Mouse (Mus musculus) CH12.LX (cell line): ENCODE data around the gene Nhsl2. TPM values are rescaled to one million over a fixed set of nuclear protein-coding genes. Genes with fewer than 3 reads are reported as not detected.

Experiments used
- DNase-seq: peaks from one replicate; pipeline ENCODE4 v3.0.0-alpha.2; 2013; ENCODE audit errors: extremely low read depth
- H3K27ac ChIP-seq: 2 replicates; pipeline ENCODE4 v1.5.1; 2012; ENCODE audit warnings: low read depth, mild to moderate bottlenecking, control low read depth, moderate library complexity; ENCODE audit not compliant: insufficient read depth
- H3K27me3 ChIP-seq: replicated peaks from 2 replicates; pipeline ENCODE3; 2012; ENCODE audit warnings: inconsistent platforms
- H3K36me3 ChIP-seq, 2 experiments: replicated peaks in 1 of 2; 2 replicates each; pipeline versions ENCODE3 to v1.6.1; 2012; ENCODE audit warnings: inconsistent platforms in 1 of 2, low read length in 1 of 2, mild to moderate bottlenecking in 1 of 2, mixed read lengths in 1 of 2, moderate library complexity in 1 of 2; ENCODE audit not compliant: control insufficient read depth in 1 of 2, insufficient read depth in 1 of 2
- H3K4me1 ChIP-seq, 2 experiments: 2 replicates each; pipeline ENCODE4 v1.6.1; 2012; ENCODE audit warnings: inconsistent platforms in 1 of 2, moderate library complexity in 1 of 2; ENCODE audit not compliant: insufficient read depth in 2 of 2, control insufficient read depth in 1 of 2
- H3K4me2 ChIP-seq: 2 replicates; pipeline ENCODE4 v1.6.1; 2012; ENCODE audit warnings: low read depth, mild to moderate bottlenecking, control low read depth; ENCODE audit not compliant: poor library complexity, insufficient read depth, severe bottlenecking
- H3K4me3 ChIP-seq, 3 experiments: fragments of 150-350 bp in 1 of 3; sonication (generic) in 1 of 3; replicated peaks in 1 of 3; 2 replicates each; pipeline versions ENCODE3 to v1.5.1; 2011 to 2012; ENCODE audit warnings: low read depth in 2 of 3, low read length in 2 of 3, mild to moderate bottlenecking in 2 of 3, moderate library complexity in 2 of 3, control low read depth in 1 of 3, improper control_type of control experiment in 1 of 3, inconsistent platforms in 1 of 3, mixed read lengths in 1 of 3; ENCODE audit not compliant: poor library complexity in 1 of 3
- H3K79me2 ChIP-seq: replicated peaks from 2 replicates; pipeline ENCODE4 v1.6.1; 2012; ENCODE audit warnings: mild to moderate bottlenecking, moderate library complexity; ENCODE audit not compliant: control insufficient read depth, poor library complexity, insufficient read depth, severe bottlenecking; ENCODE audit errors: extremely low read depth
- H3K9ac ChIP-seq: 2 replicates; pipeline ENCODE4 v1.6.1; 2012; ENCODE audit warnings: low read depth, mild to moderate bottlenecking, control low read depth, moderate library complexity; ENCODE audit not compliant: insufficient read depth
- H3K9me3 ChIP-seq: replicated peaks from 2 replicates; pipeline ENCODE3; 2012; ENCODE audit warnings: low read length, inconsistent platforms, mixed read lengths
- BHLHE40 ChIP-seq: IDR thresholded peaks from 2 replicates; pipeline ENCODE4 v1.6.1; 2011; ENCODE audit warnings: mild to moderate bottlenecking, low read depth, low read length, improper control_type of control experiment
- CHD1 ChIP-seq: IDR thresholded peaks from 2 replicates; pipeline ENCODE4 v1.6.1; 2012; ENCODE audit warnings: low read depth, low read length, improper control_type of control experiment, inconsistent platforms
- E2F4 ChIP-seq: IDR thresholded peaks from 2 replicates; pipeline ENCODE4 v1.6.1; 2011; ENCODE audit warnings: low read depth, low read length, improper control_type of control experiment; ENCODE audit not compliant: insufficient replicate concordance
- ELF1 ChIP-seq: IDR thresholded peaks from 2 replicates; pipeline ENCODE4 v1.6.1; 2014; ENCODE audit warnings: low read depth, mild to moderate bottlenecking, inconsistent platforms, low read length, improper control_type of control experiment
- GABPA ChIP-seq: IDR thresholded peaks from 2 replicates; pipeline ENCODE4 v1.6.1; 2012; ENCODE audit warnings: low read depth, low read length, improper control_type of control experiment, inconsistent platforms; ENCODE audit not compliant: insufficient replicate concordance
- HCFC1 ChIP-seq: IDR thresholded peaks from 2 replicates; pipeline ENCODE4 v1.6.1; 2012; ENCODE audit warnings: low read depth, mild to moderate bottlenecking, inconsistent platforms, low read length, improper control_type of control experiment
- KAT2A ChIP-seq: IDR thresholded peaks from 2 replicates; pipeline ENCODE4 v1.6.1; 2012; ENCODE audit warnings: low read length, improper control_type of control experiment, inconsistent platforms; ENCODE audit not compliant: insufficient replicate concordance
- MAZ ChIP-seq: IDR thresholded peaks from 2 replicates; pipeline ENCODE4 v1.6.1; 2012; ENCODE audit warnings: low read depth, mild to moderate bottlenecking, inconsistent platforms, low read length, improper control_type of control experiment, moderate library complexity
- MXI1 ChIP-seq: IDR thresholded peaks from 2 replicates; pipeline ENCODE4 v1.6.1; 2011; ENCODE audit warnings: mild to moderate bottlenecking, low read depth, low read length, improper control_type of control experiment
- RCOR1 ChIP-seq: conservative IDR thresholded peaks from 2 replicates; pipeline ENCODE4 v1.6.1; 2012; ENCODE audit warnings: low read depth, mild to moderate bottlenecking, inconsistent platforms, low read length, improper control_type of control experiment
- SIN3A ChIP-seq: IDR thresholded peaks from 2 replicates; pipeline ENCODE4 v1.6.1; 2012; ENCODE audit warnings: low read length, improper control_type of control experiment, inconsistent platforms
- SMC3 ChIP-seq: IDR thresholded peaks from 2 replicates; pipeline ENCODE4 v1.6.1; 2011; ENCODE audit warnings: low read depth, low read length, improper control_type of control experiment
- TCF12 ChIP-seq: IDR thresholded peaks from 2 replicates; pipeline ENCODE4 v1.6.1; 2014; ENCODE audit warnings: low read depth, mild to moderate bottlenecking, inconsistent platforms, low read length, improper control_type of control experiment
- USF2 ChIP-seq: conservative IDR thresholded peaks from 2 replicates; pipeline ENCODE4 v1.6.1; 2011; ENCODE audit warnings: low read depth, low read length, improper control_type of control experiment
- dilution Hi-C: fragments of 300-500 bp; cut with MboI; formaldehyde crosslinking; loops from 2 replicates; pipeline ENCODE4 v1.14.3; 2020; ENCODE audit warnings: low sequenced_read_pairs; ENCODE audit not compliant: extremely low pct_unique_long_range_greater_than_20kb, extremely low pct_ligation_motif_present
- in situ Hi-C: fragments of 300-500 bp; cut with MboI; formaldehyde crosslinking; loops from 3 replicates; pipeline ENCODE4 v1.14.3; 2019; ENCODE audit warnings: low sequenced_read_pairs, low pct_ligation_motif_present, low pct_unique_long_range_greater_than_20kb, mixed read lengths
- polyA plus RNA-seq: library from polyadenylated mRNA; unstranded; fragments of >175 nt; gene quantifications from 2 replicates; pipeline ENCODE4 v1.2.1, GENCODE M21; 2012; ENCODE audit warnings: low read depth; ENCODE audit not compliant: insufficient read length
- total RNA-seq, 2 experiments: library from RNA; depleted of rRNA; stranded (reverse); fragments of 300-350 nt in 1 of 2; fragments of >200 nt in 1 of 2; gene quantifications; 2 replicates each; pipeline ENCODE4 v1.2.3; 2012 to 2014

The Nhsl2 gene
- total and polyA plus RNA-seq, 3 experiments: 0.10 to 0.17 TPM; not detected in 1

DNA sequence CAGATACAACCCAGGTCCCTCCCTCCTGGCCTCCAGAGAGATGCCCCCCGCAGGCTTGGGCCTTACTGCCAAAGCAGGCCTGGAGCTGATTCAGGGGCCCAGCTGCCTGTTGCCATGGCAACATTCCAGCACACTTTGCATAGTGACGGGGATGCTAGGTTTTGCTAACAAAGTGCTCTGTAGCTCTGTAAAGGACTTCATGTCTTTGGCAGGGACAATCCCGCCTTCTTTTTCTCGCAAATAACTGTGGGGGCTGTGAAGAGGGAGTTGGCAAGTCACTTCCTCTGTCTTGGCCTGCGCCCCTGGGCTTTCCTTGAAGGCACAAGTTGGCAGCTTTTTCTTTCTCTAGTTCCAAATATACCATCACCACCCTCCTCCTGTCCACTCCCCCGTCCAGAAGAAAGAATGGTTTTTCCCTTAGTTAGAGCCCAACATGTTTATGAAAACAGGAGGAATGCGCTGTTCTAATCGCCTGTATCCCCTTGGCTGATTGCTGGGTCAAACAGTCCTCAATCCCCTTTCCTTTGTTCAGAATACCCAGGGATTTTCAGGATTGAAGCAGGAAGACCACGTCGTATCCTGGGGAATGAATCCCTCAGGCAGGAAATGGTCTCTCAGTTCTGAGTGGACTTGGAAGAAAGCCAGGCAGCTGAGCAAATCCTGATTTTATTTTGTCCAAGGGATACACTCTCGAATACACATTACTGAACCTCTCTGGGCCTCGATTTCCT lies 144.8 kb downstream of the Nhsl2 start:
- Histone ChIP-seq H3K4me2 (no peak overlapping the region), H3K4me3 (no peak overlapping the region)
- peak; percentile 68 for DNase-seq
- TF ChIP-seq MXI1: no peak
- TF ChIP-seq GABPA: no peak
- TF ChIP-seq MAZ: no peak
- TF ChIP-seq, all 38 proteins: peak for 0
- dilution Hi-C loops (no loop called here), in situ Hi-C loops (no loop called here)
- H3K36me3 ChIP-seq: no peaks in the 10 kb centered on the region
- no peaks in the 10 kb centered on the region for H3K9me3 ChIP-seq
- H3K4me1 ChIP-seq: peaks cover 0 to 16% of the 10 kb centered on the region in 2 experiments; a peak in 2 of 4 replicates
- H3K27me3 ChIP-seq: no peaks in the 10 kb centered on the region
- no peak overlapping the region for H3K9ac ChIP-seq
- no peak overlapping the region for H3K27ac ChIP-seq
- H3K79me2 ChIP-seq: no peaks in the 10 kb centered on the region

DNA sequence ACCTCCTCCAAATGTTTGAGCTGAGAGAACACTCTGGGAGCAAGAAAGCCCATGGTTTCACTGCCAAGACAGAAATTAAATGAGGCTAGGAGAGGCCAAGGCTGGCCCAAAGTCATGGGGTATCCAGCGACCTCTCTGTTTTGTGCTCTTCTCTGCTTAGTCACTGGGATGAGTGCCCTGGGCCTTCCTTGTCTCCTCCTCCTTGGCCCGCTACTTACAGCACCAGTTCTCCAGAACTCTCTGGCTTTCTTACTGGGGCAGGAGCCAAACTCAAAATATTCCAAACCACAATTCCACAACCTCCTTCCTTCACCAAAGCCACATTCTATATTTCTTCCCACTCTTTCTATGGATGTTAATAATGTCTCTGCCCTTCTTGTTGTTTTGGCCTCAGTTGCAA lies 147.5 kb downstream of the Nhsl2 start:
- dilution Hi-C loops (no loop called here), in situ Hi-C loops (no loop called here)
- Histone ChIP-seq H3K4me2 (no peak overlapping the region), H3K4me1 (peaks cover 0 to 16% of the 10 kb centered on the region in 2 experiments; a peak in 2 of 4 replicates), H3K9ac (no peak overlapping the region), H3K36me3 (no peaks in the 10 kb centered on the region), H3K79me2 (no peaks in the 10 kb centered on the region), H3K27ac (no peak overlapping the region), H3K4me3 (no peak overlapping the region), H3K9me3 (no peaks in the 10 kb centered on the region), H3K27me3 (no peaks in the 10 kb centered on the region)
- TF ChIP-seq BHLHE40 (no peak), RCOR1 (no peak), GABPA (no peak), SMC3 (no peak), SIN3A (no peak), USF2 (no peak), HCFC1 (no peak), TCF12 (no peak), CHD1 (no peak), ELF1 (no peak), KAT2A (no peak), E2F4 (no peak)
- no peak for DNase-seq
